Mouse (Mus musculus) mouse embryonic stem cell (cell line): ENCODE measurements at regions not wholly inside any gene's neighbourhood (a gene's known extent, or its start where the extent isn't known, plus 50 kb on each side); places are given as distances from the start of the nearest gene placed in this dataset.

ENCODE experiments used
- in situ Hi-C, 2 experiments: fragments of 300-500 bp; cut with MboI; formaldehyde crosslinking; loops; 1 replicate in 1 of 2; 3 replicates in 1 of 2; pipeline ENCODE4 v1.14.3; 2019 to 2020; ENCODE audit warnings: low sequenced_read_pairs in 2 of 2, low pct_unique_long_range_greater_than_20kb in 1 of 2, mixed read lengths in 1 of 2; ENCODE audit not compliant: unreplicated experiment in 1 of 2

DNA sequence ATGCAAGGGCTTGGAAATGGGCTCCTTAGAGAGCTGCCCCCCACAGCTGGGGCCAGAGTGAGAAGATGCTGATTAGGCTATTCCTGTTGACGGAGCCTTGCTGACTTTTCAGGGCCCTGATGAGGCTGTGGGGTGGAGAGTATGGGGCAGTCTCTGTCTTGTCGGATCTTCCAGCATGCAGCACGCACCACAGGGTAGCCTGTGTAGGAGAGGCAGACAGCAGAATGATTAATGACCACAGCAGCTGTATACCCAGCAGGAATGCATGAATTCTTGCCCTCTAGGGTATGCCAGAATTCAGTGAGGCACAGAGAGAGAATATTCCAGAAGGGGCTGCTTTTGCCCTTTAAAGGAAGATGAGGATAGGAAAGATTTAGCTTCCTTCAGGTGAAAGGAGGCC is 265.6 kb upstream of the Gm10131 start:
- in situ Hi-C loops: no loop called here

DNA sequence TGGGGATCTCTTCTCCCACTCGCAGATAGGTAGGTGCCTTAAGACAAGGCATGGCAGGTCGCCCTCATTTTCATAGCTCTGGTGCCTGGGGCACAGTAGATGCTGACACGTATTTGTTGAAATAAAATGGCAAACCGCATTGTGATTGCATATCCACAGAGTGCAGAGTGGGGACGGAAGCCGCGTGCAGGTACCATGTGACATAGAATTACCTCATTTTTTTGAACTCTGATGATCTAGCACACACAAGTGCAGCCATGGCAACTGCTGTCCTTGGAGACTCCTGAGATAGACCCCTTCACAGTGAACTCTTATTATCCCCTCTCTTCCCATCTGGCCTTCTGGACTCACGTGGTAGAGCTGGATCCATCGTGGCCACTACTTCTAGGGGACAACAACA is 262.7 kb upstream of the Gm10131 start:
- in situ Hi-C loops: no loop called here

DNA sequence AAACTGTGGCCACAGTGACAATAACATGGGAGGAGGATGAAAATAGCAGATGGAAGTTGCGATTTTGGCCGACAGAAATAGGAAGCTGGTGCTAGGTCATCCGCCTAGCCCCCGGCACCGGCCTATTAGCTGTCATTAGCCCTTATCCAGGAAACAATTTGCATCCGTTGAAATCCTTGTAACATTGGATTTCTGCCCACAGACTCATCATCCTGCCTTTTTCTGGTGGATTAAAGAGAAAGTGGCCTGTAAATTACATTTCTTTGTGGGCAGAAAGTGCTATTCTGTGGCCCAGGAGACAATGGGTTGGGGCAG is 261.1 kb upstream of the Gm10131 start:
- in situ Hi-C loops: no loop called here

DNA sequence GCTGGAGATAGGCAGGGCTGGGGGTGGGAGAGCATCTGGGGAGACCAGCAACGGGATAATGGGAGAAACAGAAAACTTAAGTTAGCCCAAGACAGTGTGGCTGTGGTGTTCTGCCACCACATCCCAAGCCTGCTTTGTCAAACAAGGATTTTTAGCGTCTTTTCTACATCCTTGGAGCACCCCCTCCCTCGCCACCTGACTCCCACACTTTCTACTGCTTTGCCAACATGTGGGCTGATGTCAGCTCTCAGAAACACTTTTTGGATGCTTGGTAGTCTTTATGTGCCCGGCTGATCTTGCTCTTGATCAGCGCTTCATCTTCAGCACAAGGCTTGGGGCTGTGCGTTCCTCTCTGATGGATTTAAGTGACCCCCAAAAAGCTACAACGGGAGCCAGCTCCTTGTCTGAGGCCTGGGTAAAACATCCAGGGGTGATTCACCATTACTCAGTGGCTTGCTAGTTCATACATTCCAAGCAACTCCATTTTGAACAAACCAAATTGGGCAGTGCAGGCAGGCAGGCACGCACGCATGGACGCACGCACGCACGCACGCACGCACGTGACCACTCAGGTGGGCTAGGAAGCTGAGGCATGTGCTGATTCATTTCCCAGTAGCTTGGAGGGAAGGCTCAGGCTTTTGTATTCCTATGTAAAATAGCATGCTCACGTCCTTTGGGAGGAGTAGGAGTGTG is 260.6 kb upstream of the Gm10131 start:
- in situ Hi-C loops: no loop called here

DNA sequence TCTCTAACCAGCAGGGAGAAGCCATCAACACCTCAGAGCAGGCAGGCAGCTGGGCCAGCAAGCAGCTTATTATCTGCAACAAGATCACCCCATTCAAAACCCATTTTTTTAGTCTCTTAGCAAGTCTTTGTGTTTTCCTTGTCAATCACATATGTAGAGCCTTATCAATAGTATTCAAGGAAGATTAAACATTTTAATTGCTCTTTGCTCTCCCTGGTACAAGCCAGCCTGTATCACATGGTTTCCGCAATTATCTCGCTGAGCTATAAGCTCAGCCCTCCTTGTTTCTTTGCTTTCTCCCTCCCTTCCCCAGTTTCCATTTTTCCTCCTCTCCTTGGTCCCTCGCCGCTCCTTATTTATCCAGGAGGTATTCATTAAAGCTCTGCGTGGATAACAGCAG is 259.9 kb upstream of the Gm10131 start:
- in situ Hi-C loops: no loop called here

DNA sequence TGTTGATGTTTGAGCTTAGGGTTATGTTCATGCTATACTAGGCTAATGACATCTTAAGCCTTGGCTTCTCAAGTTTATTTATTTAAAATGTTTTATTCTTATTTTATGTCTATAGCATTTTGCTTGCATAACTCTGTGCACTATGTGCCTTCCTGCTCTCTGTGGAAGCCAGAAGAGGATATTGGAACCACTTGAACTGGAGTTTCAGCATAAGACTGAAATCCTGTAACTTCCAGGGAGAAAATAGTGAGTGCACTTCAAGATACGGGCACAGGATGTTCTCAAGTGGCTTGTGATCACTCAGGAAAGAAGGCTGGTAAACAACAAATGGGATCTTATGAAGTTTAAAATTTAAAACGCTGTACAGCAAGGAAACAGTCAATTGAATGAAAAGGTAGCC is 257.0 kb upstream of the Gm10131 start:
- in situ Hi-C loops: no loop called here

DNA sequence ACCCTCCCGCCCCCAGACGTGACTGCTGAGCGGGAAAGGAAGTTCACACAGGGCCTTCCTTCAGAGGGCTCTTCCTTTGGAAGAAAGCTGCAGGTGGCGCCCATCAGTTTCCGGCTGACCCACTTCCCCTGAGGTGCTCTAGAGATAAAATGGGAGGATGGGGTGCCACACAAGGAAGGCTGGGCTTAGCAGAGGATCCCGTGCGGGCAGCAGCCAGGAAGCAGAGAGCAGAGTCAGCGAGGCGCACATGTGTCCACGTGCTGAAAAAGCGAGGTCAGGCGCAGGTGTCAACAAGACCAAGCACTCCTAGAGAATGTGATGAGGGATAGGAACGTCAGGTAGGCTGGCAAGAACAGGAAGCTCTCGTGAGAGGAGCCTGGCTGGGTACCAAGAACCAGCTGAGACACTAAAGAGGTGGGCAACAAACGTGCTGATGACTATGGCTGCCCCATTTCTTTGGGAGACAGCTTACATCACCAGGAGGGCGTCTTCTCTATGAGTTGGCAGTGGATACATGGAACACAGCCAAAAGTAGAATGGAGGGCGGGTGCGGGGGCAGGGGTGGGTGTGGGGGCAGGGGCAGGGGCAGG is 253.0 kb upstream of the Gm10131 start:
- in situ Hi-C loops: no loop called here

DNA sequence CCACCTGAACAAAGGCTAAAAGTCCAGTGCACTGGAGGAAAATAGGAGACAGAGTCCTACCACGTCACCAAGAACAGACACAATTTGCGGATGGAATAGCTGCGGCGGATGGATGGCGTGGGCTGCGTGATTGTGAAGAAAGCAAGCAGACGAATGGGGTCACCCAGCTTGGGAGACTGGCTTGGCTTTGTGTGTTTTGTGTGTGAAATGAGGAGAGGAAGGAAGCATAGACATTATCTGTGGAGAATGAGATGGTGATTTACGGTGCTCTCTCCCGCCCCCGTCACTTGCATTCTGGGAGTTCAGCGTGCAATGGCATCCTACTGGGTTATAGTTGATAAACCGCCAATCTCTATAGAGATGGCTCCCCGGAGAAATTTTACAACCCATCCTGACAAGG is 252.1 kb upstream of the Gm10131 start:
- in situ Hi-C loops: no loop called here

DNA sequence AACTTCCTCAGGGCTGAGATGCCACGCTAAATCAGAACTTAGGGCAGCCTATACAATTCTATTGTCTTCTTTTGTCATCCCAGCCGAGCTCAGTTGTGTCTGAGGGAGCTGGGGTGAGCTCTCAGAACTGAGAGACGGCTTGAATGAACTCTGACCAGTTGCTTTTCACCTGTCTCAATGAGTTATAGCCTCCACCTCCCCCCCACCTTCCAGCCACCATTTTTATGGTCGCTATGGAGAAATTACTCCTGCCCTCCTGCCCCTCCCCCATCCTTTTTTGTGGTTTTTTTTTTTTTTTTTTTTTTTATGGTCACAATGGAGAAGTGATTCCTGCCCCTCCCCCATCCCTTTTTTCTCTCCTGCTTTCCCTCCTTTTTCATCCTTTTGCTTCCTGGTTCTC is 251.6 kb upstream of the Gm10131 start:
- in situ Hi-C loops: no loop called here

DNA sequence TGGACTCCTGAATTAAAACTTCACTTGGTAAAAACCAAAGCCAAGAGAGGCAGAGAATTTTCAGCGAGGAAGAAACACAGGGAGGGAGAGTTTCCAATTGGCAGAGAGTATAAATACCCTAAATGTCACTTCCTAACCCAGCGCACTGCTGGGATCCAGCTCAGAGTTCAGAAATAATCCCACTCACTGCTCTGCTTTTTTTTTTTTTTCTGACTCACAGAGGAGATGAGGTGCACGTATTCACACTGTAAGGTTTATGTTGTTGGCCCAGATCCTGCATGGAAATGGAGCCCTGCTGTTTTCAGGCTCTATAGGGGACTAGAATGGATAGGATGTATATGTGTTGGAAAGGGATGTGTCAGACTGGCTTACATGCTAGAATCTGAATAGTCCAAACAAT is 249.8 kb upstream of the Gm10131 start:
- in situ Hi-C loops: no loop called here

DNA sequence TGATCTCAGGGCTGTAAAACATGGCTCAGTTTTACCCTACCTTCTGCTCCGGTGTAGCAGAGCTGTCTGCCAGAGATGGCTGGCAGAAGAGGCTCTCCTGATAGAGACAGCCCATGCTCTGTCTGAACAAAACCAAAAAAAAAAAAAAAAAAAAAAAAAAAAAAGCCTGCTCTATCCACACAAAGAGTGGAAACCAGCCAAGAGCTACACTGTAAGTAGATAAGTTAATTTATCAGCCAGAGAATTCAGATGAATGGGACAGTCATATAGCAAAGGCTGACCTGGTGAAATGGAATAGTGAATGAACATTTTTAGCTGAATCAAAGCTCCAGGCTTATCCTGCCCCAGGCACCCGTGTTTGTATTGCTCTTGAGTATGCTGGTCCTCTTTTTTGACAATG is 248.2 kb upstream of the Gm10131 start:
- in situ Hi-C loops: no loop called here

DNA sequence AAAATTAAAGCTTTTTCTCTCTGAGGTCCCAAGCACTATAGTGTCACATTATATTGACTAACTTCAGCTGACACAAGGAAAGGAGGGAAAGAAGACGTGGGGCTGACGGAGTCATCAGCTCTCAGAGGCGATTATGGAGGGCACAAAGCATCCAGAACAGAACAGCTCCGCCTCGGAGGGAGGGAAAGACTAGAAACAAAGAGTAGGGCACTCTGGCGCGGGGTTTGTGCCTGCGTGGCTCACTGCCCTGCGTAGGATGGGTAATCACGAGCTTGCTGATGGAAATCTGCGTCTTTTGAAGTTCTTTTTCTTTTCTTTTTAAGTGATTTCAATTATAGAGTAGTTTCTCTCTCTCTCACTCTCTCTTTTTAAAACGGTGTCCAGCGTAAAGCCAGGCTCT is 243.5 kb upstream of the Gm10131 start:
- in situ Hi-C loops: no loop called here

DNA sequence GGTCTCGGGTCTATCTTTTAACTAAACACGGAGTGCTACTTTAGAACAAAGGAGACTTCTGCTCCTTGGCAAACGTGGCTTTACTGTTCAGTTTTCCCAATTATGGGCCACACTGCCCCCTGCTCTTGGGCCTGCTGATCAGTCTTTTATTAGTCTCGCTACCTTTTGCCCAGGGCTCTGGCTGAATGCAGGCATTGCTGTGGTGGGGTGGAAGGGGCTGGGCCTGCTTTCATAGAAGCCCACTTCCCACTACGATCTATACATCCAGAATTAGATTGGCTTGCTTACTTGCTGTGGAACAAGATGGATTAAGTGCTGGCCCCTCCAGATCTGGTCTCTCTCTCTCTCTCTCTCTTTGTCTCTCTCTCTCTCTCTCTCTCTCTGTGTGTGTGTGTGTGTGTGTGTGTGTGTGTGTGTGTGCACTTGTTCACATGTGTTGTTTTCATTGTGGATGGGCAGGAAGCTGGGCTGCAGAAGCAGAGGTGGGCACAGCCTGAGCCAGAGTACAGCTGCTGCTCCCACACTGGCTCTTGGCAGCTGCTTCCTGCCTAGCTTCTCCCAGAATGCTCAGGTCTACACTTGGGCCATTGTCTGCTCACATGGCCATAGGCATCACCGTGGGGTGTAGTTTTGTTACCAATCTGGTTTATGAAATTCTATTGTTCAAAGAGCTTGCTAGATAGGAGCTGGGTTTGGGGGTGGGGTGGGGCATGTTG is 241.8 kb upstream of the Gm10131 start:
- in situ Hi-C loops: no loop called here

DNA sequence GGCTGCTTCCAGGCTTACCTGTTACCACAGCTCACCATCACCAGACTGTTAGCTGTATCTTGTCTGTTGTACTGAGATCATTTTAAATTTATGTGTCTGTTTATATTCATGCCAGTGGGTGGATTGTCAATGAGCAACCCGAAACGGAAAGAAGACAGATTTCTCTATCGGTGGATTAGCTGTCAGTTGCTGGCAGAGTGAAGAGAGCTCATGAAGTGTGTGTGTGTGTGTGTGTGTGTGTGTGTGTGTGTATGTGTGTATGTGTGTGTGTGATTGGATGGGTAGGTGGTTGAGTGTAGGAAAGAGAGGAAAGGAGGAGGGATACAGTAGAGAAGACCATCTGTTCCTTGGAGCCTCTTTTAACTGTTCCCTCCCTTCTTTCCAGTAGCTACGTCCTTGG is 223.3 kb upstream of the Gm10131 start:
- in situ Hi-C loops: no loop called here

DNA sequence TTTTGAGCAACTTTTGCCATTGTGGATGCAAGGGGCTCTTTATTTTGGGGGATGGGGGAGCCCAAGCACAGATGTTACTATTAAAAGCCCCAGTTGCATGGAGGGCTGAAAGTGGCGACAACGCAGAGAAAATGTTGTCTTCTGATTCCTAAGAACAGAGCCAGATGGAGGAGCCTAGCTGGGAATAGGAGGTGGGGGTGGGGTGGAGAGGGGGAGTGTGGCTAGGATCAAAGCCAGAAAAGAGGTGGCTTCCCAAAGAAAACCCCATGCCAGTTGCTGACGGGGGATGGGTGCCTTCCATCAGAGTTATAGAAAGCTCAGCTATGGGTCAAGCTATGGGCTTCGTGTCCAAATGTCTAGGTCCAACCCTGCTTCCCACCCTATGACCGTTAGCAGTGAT is 220.1 kb upstream of the Gm10131 start:
- in situ Hi-C loops: no loop called here

DNA sequence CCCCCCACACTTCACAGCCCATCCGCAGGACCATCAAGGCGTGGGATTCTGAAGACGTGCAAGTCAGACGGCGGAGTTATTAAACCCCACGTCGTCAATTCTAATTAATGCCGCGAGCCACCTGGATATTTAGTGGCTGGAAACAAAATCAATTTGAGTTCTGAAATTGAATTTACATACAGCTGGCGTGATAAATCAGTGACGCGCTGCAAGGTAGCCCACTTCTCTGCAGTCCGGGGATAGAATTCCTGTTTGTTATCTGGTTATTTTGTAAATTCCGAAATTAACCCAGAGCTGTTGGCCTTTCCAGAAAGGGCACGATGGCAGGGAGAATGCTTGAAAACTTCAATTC is 215.1 kb upstream of the Gm10131 start:
- in situ Hi-C loops: no loop called here

DNA sequence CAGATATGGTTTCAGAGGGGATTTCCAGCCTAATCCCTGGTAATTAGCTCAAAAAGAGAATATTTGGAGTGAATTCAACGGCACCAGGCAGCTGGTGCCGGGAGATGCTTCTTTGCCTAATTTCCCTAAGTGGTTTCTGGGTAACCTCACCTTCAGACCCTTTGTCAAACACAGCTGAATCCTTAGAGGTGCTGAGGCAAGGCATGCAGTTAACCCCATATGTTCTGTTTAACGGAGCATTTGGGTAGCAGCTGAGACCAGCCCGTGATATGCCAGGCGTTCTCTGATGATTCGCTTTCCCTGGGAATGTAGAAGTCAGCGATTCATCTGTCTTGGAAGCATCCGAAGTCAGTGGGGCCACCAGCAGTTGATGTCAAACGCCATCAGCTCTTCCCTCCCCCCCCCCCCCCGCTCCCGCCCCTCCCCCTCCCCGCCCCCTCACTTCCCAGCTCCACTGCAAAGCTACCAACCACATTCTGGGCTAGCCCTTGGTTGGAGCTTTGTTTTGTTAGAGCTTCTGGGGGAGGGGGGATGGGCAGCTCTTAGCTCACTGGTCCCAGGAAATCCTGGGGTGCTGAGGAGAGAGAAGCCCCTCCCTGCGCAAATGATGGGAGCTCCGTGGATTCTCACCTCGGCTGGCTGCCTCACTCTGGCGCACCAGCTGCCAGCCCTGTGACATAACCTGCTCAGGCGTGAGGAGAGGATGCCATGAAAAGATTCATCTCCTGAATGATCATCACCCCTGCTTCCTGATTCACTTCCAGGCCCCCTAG is 214.5 kb upstream of the Gm10131 start:
- in situ Hi-C loops: no loop called here

DNA sequence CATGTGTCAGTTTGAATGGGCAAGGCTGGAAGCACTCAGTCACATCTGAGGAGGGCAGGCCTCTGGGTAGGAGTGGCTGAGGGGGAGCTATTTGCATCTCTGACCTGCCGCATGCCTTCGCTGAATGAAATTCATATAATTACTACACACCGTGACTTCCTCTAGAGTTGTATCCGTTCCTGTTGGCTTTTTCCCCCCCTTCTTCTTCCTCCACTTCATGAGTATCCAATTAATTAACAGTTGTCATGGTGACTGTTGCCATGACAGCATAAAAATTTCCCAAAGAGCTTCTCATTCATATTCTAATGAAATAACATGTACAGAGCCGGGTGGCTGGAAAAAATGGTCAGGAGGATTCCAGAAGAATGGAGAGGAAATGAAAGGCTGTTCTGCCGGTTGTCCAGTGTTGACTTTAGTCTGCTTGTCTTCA is 208.6 kb upstream of the Gm10131 start:
- in situ Hi-C loops: no loop called here

DNA sequence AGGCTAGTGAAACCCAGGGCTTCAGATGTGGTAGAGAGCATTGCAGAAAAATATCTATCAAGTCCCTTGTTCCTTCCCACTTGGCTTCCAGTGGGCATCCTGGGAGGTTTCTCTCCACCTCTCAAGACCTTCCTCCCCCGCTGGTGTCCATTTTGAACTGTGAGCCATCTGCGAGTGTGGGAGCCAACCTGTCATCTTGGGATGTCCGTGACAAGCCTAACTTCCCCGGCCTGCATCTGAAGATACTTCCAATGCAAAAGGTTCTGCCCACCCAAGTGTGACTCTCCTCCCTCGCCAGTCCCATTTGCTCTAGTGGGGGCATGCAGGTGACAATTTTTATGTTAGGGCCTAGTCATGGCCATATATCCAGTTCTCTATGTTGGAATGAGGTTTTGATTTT is 208.2 kb upstream of the Gm10131 start:
- in situ Hi-C loops: no loop called here

DNA sequence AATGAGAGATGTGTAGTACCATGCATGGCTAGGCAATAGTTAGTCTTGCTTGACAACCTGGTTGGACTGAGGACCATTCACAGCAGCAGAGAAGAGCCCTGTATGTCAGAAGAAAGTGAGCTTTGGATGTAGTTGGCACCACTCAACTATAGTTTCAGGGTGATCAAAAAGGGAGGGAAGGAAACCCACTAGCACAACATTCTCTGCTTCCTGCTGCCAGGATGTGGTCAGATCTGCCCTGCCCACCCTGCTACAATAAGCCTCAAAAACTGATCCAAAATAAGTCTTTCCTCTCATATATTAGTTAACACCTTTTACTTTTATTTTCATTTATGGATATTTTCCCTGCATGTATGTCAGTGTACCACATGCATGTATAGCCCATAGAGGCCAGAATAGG is 203.7 kb upstream of the Gm10131 start:
- in situ Hi-C loops: no loop called here
